Mouse (Mus musculus): ENCODE data around the gene Wscd1. TPM values are rescaled to one million over a fixed set of nuclear protein-coding genes. Genes with fewer than 3 reads are reported as not detected.

Wscd1 gene
- 7.1 and 7.5 TPM in 2 replicates for polyA plus RNA-seq (2014; fragmentation: Nextera tagmentation; extraction: Ambion mirVana)

- ATAC-seq (ENCODE audit: insufficient read depth) (peak; percentile 44; the same call in 1 of the 2 replicates), DNase-seq (peak; percentile 49)
- Histone ChIP-seq H3K9ac (peak within 1 kb of the TSS; percentile 51; the same call in 1 of the 2 replicates), H3K9me3 (ENCODE audit: low read depth, low read length) (no peaks in the 10 kb centered on the region), H3K36me3 (ENCODE audit: insufficient read depth) (no peaks in the 10 kb centered on the region), H3K4me3 (ENCODE audit: low read depth, low read length) (peak within 1 kb of the TSS; percentile 49), H3K27me3 (ENCODE audit: insufficient read depth, low read length) (peaks cover 34% of the 10 kb centered on the region), H3K4me1 (ENCODE audit: insufficient read depth) (no peaks in the 10 kb centered on the region), H3K27ac (ENCODE audit: low read depth) (no peak within 1 kb of the TSS), H3K4me2 (peak within 1 kb of the TSS; percentile 79)
- TF ChIP-seq CTCF (IDR thresholded peaks at IDR 0.05; ENCODE audit: low read depth) = peak; percentile 63
- 14% methylated on average over 5 of the region's 5 CpGs for WGBS
Measured at GRCm38 (mm10) chr11:71749671-71750070, at the start of gene Wscd1. Gene Wscd1 (plus strand): TSS chr11:71749920.

GRCm38 (mm10) chr11:71728066-71728465 lies 21.7 kb upstream of the Wscd1 start:
- Histone ChIP-seq H3K9ac (no peak overlapping the region), H3K4me2 (no peak overlapping the region), H3K4me1 (ENCODE audit: insufficient read depth) (no peaks in the 10 kb centered on the region), H3K4me3 (ENCODE audit: low read depth, low read length) (no peak overlapping the region), H3K27me3 (ENCODE audit: insufficient read depth, low read length) (no peaks in the 10 kb centered on the region), H3K27ac (ENCODE audit: low read depth) (no peak overlapping the region), H3K36me3 (ENCODE audit: insufficient read depth) (no peaks in the 10 kb centered on the region), H3K9me3 (ENCODE audit: low read depth, low read length) (no peaks in the 10 kb centered on the region)
- TF ChIP-seq CTCF (IDR thresholded peaks at IDR 0.05; ENCODE audit: low read depth) = no peak
- DNase-seq (no peak), ATAC-seq (ENCODE audit: insufficient read depth) (no peak)
- WGBS = 69% methylated on average over 3 of the region's 3 CpGs

- no peak overlapping the region for H3K27ac ChIP-seq (ENCODE audit: low read depth)
- DNase-seq (no peak), ATAC-seq (ENCODE audit: insufficient read depth) (no peak)
- 75% methylated on average over 3 of the region's 3 CpGs for WGBS
- H3K9ac ChIP-seq = no peak overlapping the region
- TF ChIP-seq CTCF (IDR thresholded peaks at IDR 0.05; ENCODE audit: low read depth) = no peak
- no peaks in the 10 kb centered on the region for H3K27me3 ChIP-seq (ENCODE audit: insufficient read depth, low read length)
- H3K4me2 ChIP-seq = no peak overlapping the region
- H3K4me1 ChIP-seq (ENCODE audit: insufficient read depth) = no peaks in the 10 kb centered on the region
- no peaks in the 10 kb centered on the region for H3K36me3 ChIP-seq (ENCODE audit: insufficient read depth)
- H3K4me3 ChIP-seq (ENCODE audit: low read depth, low read length) = no peak overlapping the region
- H3K9me3 ChIP-seq (ENCODE audit: low read depth, low read length) = no peaks in the 10 kb centered on the region
Measured at GRCm38 (mm10) chr11:71729287-71729686, 20.4 kb upstream of the Wscd1 start.

GRCm38 (mm10) chr11:71733771-71734170 lies 15.9 kb upstream of the Wscd1 start:
- Histone ChIP-seq H3K4me3 (ENCODE audit: low read depth, low read length) (no peak overlapping the region), H3K27ac (ENCODE audit: low read depth) (no peak overlapping the region), H3K36me3 (ENCODE audit: insufficient read depth) (no peaks in the 10 kb centered on the region), H3K4me1 (ENCODE audit: insufficient read depth) (no peaks in the 10 kb centered on the region), H3K9me3 (ENCODE audit: low read depth, low read length) (no peaks in the 10 kb centered on the region), H3K27me3 (ENCODE audit: insufficient read depth, low read length) (no peaks in the 10 kb centered on the region), H3K9ac (no peak overlapping the region), H3K4me2 (no peak overlapping the region)
- ATAC-seq (ENCODE audit: insufficient read depth) (no peak), DNase-seq (no peak)
- 39% methylated on average over 4 of the region's 4 CpGs for WGBS
- no peak for TF ChIP-seq CTCF (IDR thresholded peaks at IDR 0.05; ENCODE audit: low read depth)

- H3K27ac ChIP-seq (ENCODE audit: low read depth) = no peak overlapping the region
- no peaks in the 10 kb centered on the region for H3K27me3 ChIP-seq (ENCODE audit: insufficient read depth, low read length)
- ATAC-seq (ENCODE audit: insufficient read depth) (no peak), DNase-seq (peak; percentile 11)
- no peaks in the 10 kb centered on the region for H3K4me1 ChIP-seq (ENCODE audit: insufficient read depth)
- H3K36me3 ChIP-seq (ENCODE audit: insufficient read depth) = no peaks in the 10 kb centered on the region
- H3K4me3 ChIP-seq (ENCODE audit: low read depth, low read length) = no peak overlapping the region
- peak; percentile 60 for TF ChIP-seq CTCF (IDR thresholded peaks at IDR 0.05; ENCODE audit: low read depth)
- H3K9ac ChIP-seq = no peak overlapping the region
- H3K4me2 ChIP-seq = no peak overlapping the region
- 36% methylated on average over 5 of the region's 5 CpGs for WGBS
- no peaks in the 10 kb centered on the region for H3K9me3 ChIP-seq (ENCODE audit: low read depth, low read length)
Measured at GRCm38 (mm10) chr11:71737106-71737505, 12.6 kb upstream of the Wscd1 start.

- H3K27ac ChIP-seq (ENCODE audit: low read depth) = no peak overlapping the region
- no peaks in the 10 kb centered on the region for H3K27me3 ChIP-seq (ENCODE audit: insufficient read depth, low read length)
- DNase-seq (no peak), ATAC-seq (ENCODE audit: insufficient read depth) (no peak)
- H3K4me3 ChIP-seq (ENCODE audit: low read depth, low read length) = no peak overlapping the region
- H3K4me2 ChIP-seq = no peak overlapping the region
- 60% methylated on average over 2 of the region's 2 CpGs for WGBS
- TF ChIP-seq CTCF (IDR thresholded peaks at IDR 0.05; ENCODE audit: low read depth) = no peak
- no peaks in the 10 kb centered on the region for H3K4me1 ChIP-seq (ENCODE audit: insufficient read depth)
- H3K9me3 ChIP-seq (ENCODE audit: low read depth, low read length) = no peaks in the 10 kb centered on the region
- no peak overlapping the region for H3K9ac ChIP-seq
- no peaks in the 10 kb centered on the region for H3K36me3 ChIP-seq (ENCODE audit: insufficient read depth)
Measured at GRCm38 (mm10) chr11:71738501-71739045, 11.1 kb upstream of the Wscd1 start.

GRCm38 (mm10) chr11:71745875-71746274 lies 3.8 kb upstream of the Wscd1 start:
- Histone ChIP-seq H3K4me1 (ENCODE audit: insufficient read depth) (no peaks in the 10 kb centered on the region), H3K9ac (no peak overlapping the region), H3K27ac (ENCODE audit: low read depth) (no peak overlapping the region), H3K36me3 (ENCODE audit: insufficient read depth) (no peaks in the 10 kb centered on the region), H3K27me3 (ENCODE audit: insufficient read depth, low read length) (peaks cover 13% of the 10 kb centered on the region), H3K4me3 (ENCODE audit: low read depth, low read length) (no peak overlapping the region), H3K4me2 (no peak overlapping the region), H3K9me3 (ENCODE audit: low read depth, low read length) (no peaks in the 10 kb centered on the region)
- WGBS = 67% methylated on average over 3 of the region's 3 CpGs
- no peak for TF ChIP-seq CTCF (IDR thresholded peaks at IDR 0.05; ENCODE audit: low read depth)
- no peak for ATAC-seq (ENCODE audit: insufficient read depth)
- DNase-seq = no peak
